Comparison of ENCODE assay signal across 21 mouse cellular contexts in genomic region chr6:42330946-42331345, GRCm38 (mm10). TPM values are rescaled to one million over a fixed set of nuclear protein-coding genes. Genes with fewer than 3 reads are reported as not detected.
DNase-seq lines count a peak whose midpoint lies in the region; ATAC-seq and TF ChIP-seq lines count a peak whose summit lies in the region.
"Had no signal": no experiment of that assay in that cellular context is flagged by ENCODE, and none has a peak within 500 bp of the region (broad histone marks: within the 10 kb centered on the region; RNA-seq: fewer than 3 reads in every experiment).

No protein-coding gene starts in this region.

- no peaks in the 10 kb centered on the region for H3K4me1 ChIP-seq in kidney, adult 2 months (ENCODE audit: control insufficient read depth, insufficient read depth, low read length)
- no peaks in the 10 kb centered on the region for H3K4me1 ChIP-seq in kidney, postnatal 0 days (replicated peaks; ENCODE audit: insufficient read depth, low read length)
- no peaks in the 10 kb centered on the region for H3K4me1 ChIP-seq in kidney, embryonic 16.5 days (ENCODE audit: insufficient read depth, low read length)
- no peaks in the 10 kb centered on the region for H3K4me1 ChIP-seq in kidney, embryonic 14.5 days (ENCODE audit: control insufficient read depth, insufficient read depth, low read length)
- H3K4me1 ChIP-seq: embryonic facial prominence, embryonic 10.5 days; embryonic facial prominence, embryonic 12.5 days; forebrain, embryonic 13.5 days; forebrain, embryonic 15.5 days had no signal

- H3K4me3 ChIP-seq in kidney, adult 2 months (ENCODE audit: insufficient read depth, low read depth, low read length): no peak overlapping the region
- H3K4me3 ChIP-seq in kidney, postnatal 0 days (replicated peaks; ENCODE audit: low read depth, low read length): no peak overlapping the region
- H3K4me3 ChIP-seq in kidney, embryonic 16.5 days (ENCODE audit: low read length): no peak overlapping the region
- no peak overlapping the region for H3K4me3 ChIP-seq in kidney, embryonic 14.5 days (ENCODE audit: low read length)
- H3K4me3 ChIP-seq: embryonic facial prominence, embryonic 10.5 days; embryonic facial prominence, embryonic 12.5 days; forebrain, embryonic 13.5 days; forebrain, embryonic 15.5 days had no signal

- peak; percentile 8 for DNase-seq in cerebellum, adult 11-12 months
- no peak for DNase-seq in cerebellum, adult 18-20 months
- peak; percentile 51 for DNase-seq in kidney, adult 2 months
- no peak for DNase-seq in kidney, postnatal 4 days
- DNase-seq in kidney, postnatal 0 days (ENCODE audit: low spot score): no peak
- peak; percentile 30 to 35 for DNase-seq in kidney, postnatal 36 days
- DNase-seq: adrenal gland, adult 8-10 months; adrenal gland, postnatal 14 days; adrenal gland, postnatal 36 days; B cell, adult 2 months had no signal

- WGBS in kidney, adult 2 months: 63% methylated on average over 3 of the region's 3 CpGs
- 87% methylated on average over 3 of the region's 3 CpGs for WGBS in kidney, postnatal 0 days
- 77% methylated on average over 3 of the region's 3 CpGs for WGBS in kidney, embryonic 16.5 days
- 89% methylated on average over 3 of the region's 3 CpGs for WGBS in kidney, embryonic 14.5 days

- H3K9ac ChIP-seq in kidney, postnatal 0 days (ENCODE audit: low read depth, low read length): no peak overlapping the region
- H3K9ac ChIP-seq in kidney, embryonic 16.5 days (replicated peaks; ENCODE audit: low read length): no peak overlapping the region
- no peak overlapping the region for H3K9ac ChIP-seq in kidney, embryonic 14.5 days (ENCODE audit: low read depth, low read length)
- H3K9ac ChIP-seq: embryonic facial prominence, embryonic 12.5 days; forebrain, embryonic 13.5 days; forebrain, embryonic 15.5 days had no signal

- H3K27ac ChIP-seq in kidney, adult 2 months (ENCODE audit: insufficient read depth, low read depth, low read length): no peak overlapping the region
- no peak overlapping the region for H3K27ac ChIP-seq in kidney, postnatal 0 days
- no peak overlapping the region for H3K27ac ChIP-seq in kidney, embryonic 16.5 days (ENCODE audit: low read length)
- H3K27ac ChIP-seq in kidney, embryonic 14.5 days (ENCODE audit: low read depth, low read length): no peak overlapping the region
- H3K27ac ChIP-seq: embryonic facial prominence, embryonic 10.5 days; embryonic facial prominence, embryonic 12.5 days; forebrain, embryonic 13.5 days; forebrain, embryonic 15.5 days had no signal

- TF ChIP-seq POLR2A in kidney, adult 2 months (IDR thresholded peaks at IDR 0.05; ENCODE audit: low read depth, low read length): no peak

- no peak for TF ChIP-seq CTCF in kidney, adult 2 months (conservative IDR thresholded peaks at IDR 0.05; ENCODE audit: insufficient read depth, insufficient read length, low read depth, low read length)
- no peak for TF ChIP-seq CTCF in kidney, postnatal 0 days (IDR thresholded peaks at IDR 0.05; ENCODE audit: low read depth)

- H3K27me3 ChIP-seq in kidney, adult 2 months (replicated peaks; ENCODE audit: control insufficient read depth, insufficient read depth, low read length): no peaks in the 10 kb centered on the region
- H3K27me3 ChIP-seq in kidney, postnatal 0 days (ENCODE audit: insufficient read depth, low read length): no peaks in the 10 kb centered on the region
- 0 out of 2 replicates have a peak, but pooled peaks cover 1% of the 10 kb centered on the region for H3K27me3 ChIP-seq in kidney, embryonic 16.5 days (ENCODE audit: insufficient read depth, low read length)
- H3K27me3 ChIP-seq in kidney, embryonic 14.5 days (ENCODE audit: control insufficient read depth, insufficient read depth, low read length): no peaks in the 10 kb centered on the region
- H3K27me3 ChIP-seq: CH12.LX; embryonic facial prominence, embryonic 12.5 days; forebrain, embryonic 13.5 days; forebrain, embryonic 15.5 days; Patski had no signal

- H3K36me3 ChIP-seq in kidney, adult 2 months (ENCODE audit: control insufficient read depth, insufficient read depth, low read length): no peaks in the 10 kb centered on the region
- no peaks in the 10 kb centered on the region for H3K36me3 ChIP-seq in kidney, postnatal 0 days (ENCODE audit: insufficient read depth, low read length)
- no peaks in the 10 kb centered on the region for H3K36me3 ChIP-seq in kidney, embryonic 16.5 days (ENCODE audit: insufficient read depth, low read length)
- H3K36me3 ChIP-seq in kidney, embryonic 14.5 days (ENCODE audit: control insufficient read depth, insufficient read depth, low read length): no peaks in the 10 kb centered on the region
- H3K36me3 ChIP-seq: embryonic facial prominence, embryonic 10.5 days; embryonic facial prominence, embryonic 12.5 days; forebrain, embryonic 15.5 days; G1E had no signal

- no peaks in the 10 kb centered on the region for H3K9me3 ChIP-seq in kidney, postnatal 0 days (replicated peaks; ENCODE audit: low read length)
- H3K9me3 ChIP-seq in kidney, embryonic 16.5 days (ENCODE audit: low read length): no peaks in the 10 kb centered on the region
- H3K9me3 ChIP-seq in kidney, embryonic 14.5 days (ENCODE audit: control insufficient read depth, low read length): no peaks in the 10 kb centered on the region
- H3K9me3 ChIP-seq: embryonic facial prominence, embryonic 10.5 days; embryonic facial prominence, embryonic 12.5 days; forebrain, embryonic 13.5 days; forebrain, embryonic 15.5 days; G1E had no signal

- H3K4me2 ChIP-seq in kidney, postnatal 0 days (ENCODE audit: low read length): no peak overlapping the region
- H3K4me2 ChIP-seq in kidney, embryonic 16.5 days (replicated peaks; ENCODE audit: low read depth, low read length): no peak overlapping the region
- no peak overlapping the region for H3K4me2 ChIP-seq in kidney, embryonic 14.5 days (replicated peaks; ENCODE audit: low read depth, low read length)
- H3K4me2 ChIP-seq: embryonic facial prominence, embryonic 12.5 days; forebrain, embryonic 13.5 days; forebrain, embryonic 15.5 days had no signal

- peak; percentile 79 for ATAC-seq in kidney, postnatal 0 days (replicated peaks; ENCODE audit: low FRiP score, low read depth)
- ATAC-seq in kidney, embryonic 16.5 days (ENCODE audit: low FRiP score, low TSS enrichment): no peak
- ATAC-seq in kidney, embryonic 14.5 days (ENCODE audit: low FRiP score, low TSS enrichment): no peak
- ATAC-seq: activated CD4-positive, CD25-positive, alpha-beta regulatory T cell, adult 4 months; CD4-positive, CD25-positive, alpha-beta regulatory T cell, adult 4 months; forebrain, embryonic 13.5 days; forebrain, embryonic 15.5 days; Patski had no signal

RNA-seq across cellular contexts. Expression of gene Fam131b, which starts 6.5 kb away (rescaled TPM):
- 0.05 TPM in 2 replicates for polyA plus RNA-seq in kidney, adult 2 months (2012; rRNA removed)
- 0.05 TPM in 1 of 2 replicates, not detected in the other for polyA plus RNA-seq in kidney, postnatal 0 days (2015; fragmentation: Nextera tagmentation; extraction: Ambion mirVana)
- polyA plus RNA-seq in kidney, embryonic 16.5 days (2015; fragmentation: Nextera tagmentation; extraction: Ambion mirVana): 0.11 and 0.13 TPM in 2 replicates
- 0.05 and 0.11 TPM in 2 replicates for polyA plus RNA-seq in kidney, embryonic 14.5 days (2014; fragmentation: Nextera tagmentation; extraction: Ambion mirVana)
- polyA plus RNA-seq: activated CD4-positive, CD25-positive, alpha-beta regulatory T cell, adult 4 months; CD4-positive, CD25-positive, alpha-beta regulatory T cell, adult 4 months had no signal

RNA-seq across cellular contexts. Expression of gene Zyx, which starts 18.5 kb away (rescaled TPM):
- polyA plus RNA-seq in kidney, adult 2 months (2012; rRNA removed): 90.0 and 94.2 TPM in 2 replicates
- 92.9 and 103 TPM in 2 replicates for polyA plus RNA-seq in kidney, postnatal 0 days (2015; fragmentation: Nextera tagmentation; extraction: Ambion mirVana)
- polyA plus RNA-seq in kidney, embryonic 16.5 days (2015; fragmentation: Nextera tagmentation; extraction: Ambion mirVana): 115 and 130 TPM in 2 replicates
- 87.0 and 118 TPM in 2 replicates for polyA plus RNA-seq in kidney, embryonic 14.5 days (2014; fragmentation: Nextera tagmentation; extraction: Ambion mirVana)

RNA-seq across cellular contexts. Expression of gene Epha1, which starts 42.1 kb away (rescaled TPM):
- polyA plus RNA-seq in kidney, adult 2 months (2012; rRNA removed): 17.0 and 20.0 TPM in 2 replicates
- polyA plus RNA-seq in kidney, postnatal 0 days (2015; fragmentation: Nextera tagmentation; extraction: Ambion mirVana): 6.6 and 6.9 TPM in 2 replicates
- polyA plus RNA-seq in kidney, embryonic 16.5 days (2015; fragmentation: Nextera tagmentation; extraction: Ambion mirVana): 8.2 and 8.6 TPM in 2 replicates
- 3.1 and 3.3 TPM in 2 replicates for polyA plus RNA-seq in kidney, embryonic 14.5 days (2014; fragmentation: Nextera tagmentation; extraction: Ambion mirVana)
- polyA plus RNA-seq: G1E had no signal

RNA-seq across cellular contexts. Expression of gene Clcn1, which starts 44.5 kb away (rescaled TPM):
- 0.04 and 0.86 TPM in 2 replicates for polyA plus RNA-seq in kidney, adult 2 months (2012; rRNA removed)
- polyA plus RNA-seq in kidney, postnatal 0 days (2015; fragmentation: Nextera tagmentation; extraction: Ambion mirVana): 0.29 TPM in 1 of 2 replicates, not detected in the other
- polyA plus RNA-seq in kidney, embryonic 16.5 days (2015; fragmentation: Nextera tagmentation; extraction: Ambion mirVana): 0.17 and 0.29 TPM in 2 replicates
- polyA plus RNA-seq in kidney, embryonic 14.5 days (2014; fragmentation: Nextera tagmentation; extraction: Ambion mirVana): 0.20 TPM in 2 replicates
- polyA plus RNA-seq: activated CD4-positive, CD25-positive, alpha-beta regulatory T cell, adult 4 months; CD4-positive, CD25-positive, alpha-beta regulatory T cell, adult 4 months; G1E had no signal

Comparison
In these comparisons a context has a peak if more than half of its experiments do, and no peak if none do; other contexts are left out.
1. DNase-seq: peak in cerebellum, adult 11-12 months (single experiment), kidney, adult 2 months (single experiment) and kidney, postnatal 36 days (2 of 2); none in cerebellum, adult 18-20 months (0 of 2), kidney, postnatal 4 days (0 of 2) and kidney, postnatal 0 days (single experiment).